Mouse (Mus musculus) liver, embryonic 14.5 days (tissue): ENCODE measurements around the gene Bcl2l2. TPM values are rescaled to one million over a fixed set of nuclear protein-coding genes. Genes with fewer than 3 reads are reported as not detected.
A peak's percentile ranks its signal among the peaks of the same experiment; 100 is the strongest.

Experiments
- ATAC-seq: fragments of 200-750 bp; cut with Nextera tagmentation; 2 replicates; pipeline ENCODE4 v1.8.0; 2017; ENCODE audit warnings: moderate number of reproducible peaks, mild to moderate bottlenecking, moderate library complexity; ENCODE audit not compliant: insufficient read depth
- DNase-seq, 3 experiments: peaks; one replicate each; pipeline ENCODE4 v3.0.0-alpha.2; 2012 to 2013; ENCODE audit warnings: low read depth in 3 of 3, low spot score in 3 of 3
- H3K27ac ChIP-seq: fragments of 300-500 bp; sonication (generic); 2 replicates; pipeline ENCODE4 v1.5.1; 2014; ENCODE audit warnings: moderate library complexity, mild to moderate bottlenecking, control low read depth, inconsistent platforms
- H3K27me3 ChIP-seq: fragments of 300-500 bp; sonication (generic); 2 replicates; pipeline ENCODE4 v1.6.1; 2014; ENCODE audit warnings: mild to moderate bottlenecking, low read length, moderate library complexity; ENCODE audit not compliant: control insufficient read depth, insufficient read depth
- H3K36me3 ChIP-seq: fragments of 300-500 bp; sonication (generic); replicated peaks from 2 replicates; pipeline ENCODE4 v1.6.1; 2014; ENCODE audit warnings: low read depth; ENCODE audit not compliant: control insufficient read depth, insufficient read depth
- H3K4me1 ChIP-seq, 2 experiments: fragments of 200-500 bp in 1 of 2; fragments of 300-500 bp in 1 of 2; sonication (generic) in 1 of 2; replicated peaks; 2 replicates each; pipeline ENCODE4 v1.6.1; 2012 to 2014; ENCODE audit warnings: antibody characterized with exemption in 1 of 2, inconsistent platforms in 1 of 2, low read length in 1 of 2; ENCODE audit not compliant: control insufficient read depth in 2 of 2, insufficient read depth in 2 of 2
- H3K4me2 ChIP-seq: fragments of 300-500 bp; sonication (generic); 2 replicates; pipeline ENCODE4 v1.6.1; 2014; ENCODE audit warnings: low read depth, mild to moderate bottlenecking, control low read depth, moderate library complexity
- H3K4me3 ChIP-seq, 2 experiments: fragments of 200-500 bp in 1 of 2; fragments of 300-500 bp in 1 of 2; sonication (generic) in 1 of 2; 2 replicates each; pipeline ENCODE4 v1.5.1; 2012 to 2014; ENCODE audit warnings: low read depth in 2 of 2, low read length in 2 of 2, mild to moderate bottlenecking in 2 of 2, control low read depth in 1 of 2, inconsistent platforms in 1 of 2, moderate library complexity in 1 of 2; ENCODE audit not compliant: insufficient read depth in 1 of 2
- H3K9ac ChIP-seq: fragments of 300-500 bp; sonication (generic); replicated peaks from 2 replicates; pipeline ENCODE4 v1.6.1; 2014; ENCODE audit warnings: mild to moderate bottlenecking, control low read depth, moderate library complexity
- H3K9me3 ChIP-seq: fragments of 300-500 bp; sonication (generic); 2 replicates; pipeline ENCODE4 v1.6.1; 2016; ENCODE audit warnings: low read length, mixed read lengths; ENCODE audit not compliant: control insufficient read depth
- CTCF ChIP-seq: IDR thresholded peaks from 2 replicates; pipeline ENCODE4 v1.5.1; 2016; ENCODE audit warnings: antibody characterized with exemption, low read depth, control low read depth
- EP300 ChIP-seq: IDR thresholded peaks from 2 replicates; pipeline ENCODE4 v1.6.1; 2016; ENCODE audit warnings: antibody characterized with exemption, low read depth
- WGBS: fragments of 180-500 bp; shearing (Covaris S2); extraction: QIAGEN DNeasy Blood & Tissue Kit; methylation state at CpG from one replicate; pipeline ENCODE4 v1.1.7; 2014; ENCODE audit not compliant: insufficient replicate concordance; 5-methylcytosine and 5-hydroxymethylcytosine counted together
- polyA plus RNA-seq, 2 experiments: library from polyadenylated mRNA; depleted of rRNA in 1 of 2; stranded (reverse) in 1 of 2; unstranded in 1 of 2; fragments of >200 nt; fragmentation: Nextera tagmentation in 1 of 2; extraction: Ambion mirVana in 1 of 2; gene quantifications; 2 replicates each; pipeline versions ENCODE4 v1.2.1 to v1.2.3; 2012 to 2014

Gene Bcl2l2
- polyA plus RNA-seq, 2 experiments = 0.47 to 4.9 TPM

DNA sequence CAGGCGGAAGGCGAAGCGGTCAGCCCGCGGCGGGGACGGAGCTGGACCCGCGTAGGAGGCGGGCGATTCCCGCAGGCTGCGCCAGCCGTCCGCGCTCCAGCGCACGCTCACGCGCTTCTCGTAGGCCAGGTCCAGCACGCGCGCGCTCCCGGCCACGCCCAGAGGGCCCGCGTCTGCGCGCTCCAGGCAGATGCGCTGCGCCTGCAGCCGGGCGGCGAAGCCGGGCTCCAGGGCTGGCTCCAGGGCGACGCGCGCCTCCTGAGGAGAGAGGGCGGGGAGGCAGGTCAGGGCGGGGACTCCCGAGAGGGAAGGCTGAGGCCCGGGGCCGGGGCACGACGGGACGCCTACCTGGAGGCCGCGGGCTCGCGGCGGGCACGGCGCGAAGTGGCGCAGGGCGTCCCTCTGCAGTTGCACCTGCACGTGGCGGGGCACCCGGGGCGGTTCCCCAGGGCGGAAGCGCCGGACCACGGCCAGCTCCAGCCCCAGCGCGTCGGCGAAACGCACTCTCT lies 6.6 kb upstream of the Bcl2l2 start:
- ATAC-seq = peak; percentile 93
- H3K4me3 ChIP-seq = peak overlapping the region; percentile 57 to 83
- no peaks in the 10 kb centered on the region; the same call in 1 of the 2 replicates for H3K27me3 ChIP-seq
- TF ChIP-seq EP300 (no peak), CTCF (no peak)
- H3K4me2 ChIP-seq = peak overlapping the region; percentile 74
- DNase-seq = peak; percentile 76 to 82 (median 81)
- no peak overlapping the region for H3K27ac ChIP-seq
- H3K36me3 ChIP-seq = no peaks in the 10 kb centered on the region
- no peaks in the 10 kb centered on the region for H3K9me3 ChIP-seq
- H3K4me1 ChIP-seq = peaks cover 7 to 11% of the 10 kb centered on the region in 2 experiments
- peak overlapping the region; percentile 29 for H3K9ac ChIP-seq
- WGBS = under 1% methylated on average over 40 of the region's 72 CpGs

- ATAC-seq (peak; percentile 82), DNase-seq (no peak)
- no peak within 1 kb of the TSS for H3K27ac ChIP-seq
- H3K4me1 ChIP-seq = peaks cover 7 to 11% of the 10 kb centered on the region in 2 experiments
- H3K9ac ChIP-seq = peak within 1 kb of the TSS; percentile 29
- no peaks in the 10 kb centered on the region for H3K9me3 ChIP-seq
- no peaks in the 10 kb centered on the region; the same call in 1 of the 2 replicates for H3K27me3 ChIP-seq
- TF ChIP-seq EP300 (no peak), CTCF (no peak)
- peak within 1 kb of the TSS; percentile 57 to 83 for H3K4me3 ChIP-seq
- H3K36me3 ChIP-seq = no peaks in the 10 kb centered on the region
- WGBS = under 1% methylated on average over 48 of the region's 61 CpGs
- peak within 1 kb of the TSS; percentile 74 for H3K4me2 ChIP-seq
Observed at GRCm38 (mm10) chr14:54877048-54877715, 6.0 kb upstream of the Bcl2l2 start, which contains the start of gene Ppp1r3e. Gene Ppp1r3e (minus strand): TSS chr14:54877550.

DNA sequence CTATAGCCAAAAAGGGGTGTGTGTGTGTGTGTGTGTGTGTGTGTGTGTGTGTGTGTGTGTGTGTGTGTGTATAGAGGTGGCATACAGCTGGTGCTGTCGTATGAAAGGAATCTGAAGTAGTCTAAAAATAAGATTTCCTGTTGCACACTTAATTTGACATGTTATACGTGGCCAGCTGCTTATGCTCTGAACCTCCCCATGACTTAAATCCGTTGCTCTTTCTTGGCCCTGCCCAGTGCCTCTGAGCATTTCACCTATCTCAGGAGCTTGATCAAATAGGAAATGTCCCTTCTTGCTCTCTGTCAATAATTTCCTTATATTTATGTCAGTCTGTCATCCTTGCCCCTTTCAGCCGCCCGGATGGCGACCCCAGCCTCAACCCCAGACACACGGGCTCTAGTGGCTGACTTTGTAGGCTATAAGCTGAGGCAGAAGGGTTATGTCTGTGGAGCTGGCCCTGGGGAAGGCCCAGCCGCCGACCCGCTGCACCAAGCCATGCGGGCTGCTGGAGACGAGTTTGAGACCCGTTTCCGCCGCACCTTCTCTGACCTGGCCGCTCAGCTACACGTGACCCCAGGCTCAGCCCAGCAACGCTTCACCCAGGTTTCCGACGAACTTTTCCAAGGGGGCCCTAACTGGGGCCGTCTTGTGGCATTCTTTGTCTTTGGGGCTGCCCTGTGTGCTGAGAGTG lies 990 bp downstream of the Bcl2l2 start:
- no peak for DNase-seq
- WGBS = 53% methylated on average over 21 of the region's 21 CpGs
- ATAC-seq = no peak
- TF ChIP-seq EP300 (no peak), CTCF (no peak)
- H3K9me3 ChIP-seq = no peaks in the 10 kb centered on the region
- no peak overlapping the region for H3K9ac ChIP-seq
- H3K36me3 ChIP-seq = no peaks in the 10 kb centered on the region
- no peak overlapping the region for H3K27ac ChIP-seq
- peaks cover 3 to 6% of the 10 kb centered on the region in 2 experiments; a peak in 3 of 4 replicates for H3K4me1 ChIP-seq
- no peaks in the 10 kb centered on the region for H3K27me3 ChIP-seq
- H3K4me3 ChIP-seq = peak overlapping the region; percentile 60 to 64
- peak overlapping the region; percentile 81 for H3K4me2 ChIP-seq

DNA sequence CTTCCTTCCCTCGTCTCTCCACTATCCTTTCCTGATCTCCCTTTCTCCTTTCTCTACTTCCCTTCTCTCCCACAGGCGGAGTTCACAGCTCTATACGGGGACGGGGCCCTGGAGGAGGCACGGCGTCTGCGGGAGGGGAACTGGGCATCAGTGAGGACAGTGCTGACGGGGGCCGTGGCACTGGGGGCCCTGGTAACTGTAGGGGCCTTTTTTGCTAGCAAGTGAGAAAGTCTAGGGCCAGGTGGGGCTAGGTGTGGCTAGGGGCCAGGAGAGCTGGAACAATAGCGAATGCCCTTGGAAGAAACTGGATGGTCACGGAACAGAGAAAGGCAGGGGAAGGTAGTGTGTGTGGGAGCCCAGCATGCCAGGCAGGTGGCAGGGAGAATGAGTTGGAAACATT lies 2.1 kb downstream of the Bcl2l2 start:
- DNase-seq (no peak), ATAC-seq (no peak)
- H3K9me3 ChIP-seq = no peaks in the 10 kb centered on the region
- H3K9ac ChIP-seq = no peak overlapping the region
- H3K27ac ChIP-seq = no peak overlapping the region
- H3K4me3 ChIP-seq = no peak overlapping the region
- 80% methylated on average over 11 of the region's 11 CpGs for WGBS
- TF ChIP-seq CTCF = no peak
- TF ChIP-seq EP300 = no peak
- H3K4me1 ChIP-seq = peaks cover 3 to 6% of the 10 kb centered on the region in 2 experiments; a peak in 3 of 4 replicates
- no peaks in the 10 kb centered on the region for H3K36me3 ChIP-seq
- H3K27me3 ChIP-seq = no peaks in the 10 kb centered on the region
- no peak overlapping the region for H3K4me2 ChIP-seq

DNA sequence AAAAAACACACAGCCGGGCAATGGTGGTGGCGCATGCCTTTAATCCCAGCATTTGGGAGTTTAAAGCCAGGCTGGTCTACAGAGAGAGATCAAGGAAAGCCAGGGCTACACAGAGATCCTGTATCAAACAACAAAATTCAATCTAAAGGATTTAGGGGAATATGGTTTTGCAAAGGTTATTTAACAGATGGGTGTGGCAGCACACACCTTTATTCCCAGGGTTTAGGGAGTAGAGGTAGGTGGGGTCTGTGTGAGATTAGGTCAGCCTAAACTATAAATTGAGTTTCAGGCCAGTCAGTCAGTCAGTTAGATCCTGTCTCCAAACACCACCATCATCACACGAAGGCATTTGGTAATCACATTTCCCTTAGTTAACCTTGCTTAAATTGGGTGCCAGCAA lies 9.0 kb downstream of the Bcl2l2 start, which contains the start of gene Pabpn1:
Gene Pabpn1, plus strand, starts transcription at position 301 of the 400 bp plus-strand sequence.
- peak within 1 kb of the TSS; percentile 73 for H3K4me2 ChIP-seq
- peak within 1 kb of the TSS; percentile 83 to 92 for H3K4me3 ChIP-seq

More for the DNA sequence above, 9.0 kb downstream of the Bcl2l2 start, which contains the start of gene Pabpn1:
- TF ChIP-seq CTCF (no peak), EP300 (no peak)
- Histone ChIP-seq H3K4me1 (peaks cover 12 to 15% of the 10 kb centered on the region in 2 experiments; a peak in 3 of 4 replicates), H3K36me3 (peaks cover 19% of the 10 kb centered on the region), H3K9ac (peak within 1 kb of the TSS; percentile 65), H3K9me3 (no peaks in the 10 kb centered on the region), H3K27ac (peak within 1 kb of the TSS; percentile 80), H3K27me3 (no peaks in the 10 kb centered on the region)
- WGBS = 86% methylated on average over 3 of the region's 3 CpGs
- no peak for DNase-seq
- no peak for ATAC-seq
